Comparison of ENCODE assay signal across 28 mouse cellular contexts in genomic region chr11:38069635-38070034, GRCm38 (mm10).
A peak's percentile ranks its signal among the peaks of the same experiment; 100 is the strongest.
DNase-seq lines count a peak whose midpoint lies in the region; ATAC-seq and TF ChIP-seq lines count a peak whose summit lies in the region.
"Had no signal": no experiment of that assay in that cellular context is flagged by ENCODE, and none has a peak within 500 bp of the region (broad histone marks: within the 10 kb centered on the region; RNA-seq: fewer than 3 reads in every experiment).

No protein-coding gene starts in this region.

- H3K4me1 ChIP-seq in forebrain, postnatal 0 days (ENCODE audit: insufficient read depth): no peaks in the 10 kb centered on the region
- no peaks in the 10 kb centered on the region for H3K4me1 ChIP-seq in forebrain, embryonic 14.5 days (ENCODE audit: control insufficient read depth, insufficient read depth, low read length)
- no peaks in the 10 kb centered on the region for H3K4me1 ChIP-seq in heart, embryonic 12.5 days (replicated peaks)
- H3K4me1 ChIP-seq: embryonic facial prominence, embryonic 13.5 days; embryonic facial prominence, embryonic 15.5 days; forebrain, embryonic 15.5 days had no signal

- no peaks in the 10 kb centered on the region for H3K36me3 ChIP-seq in forebrain, postnatal 0 days (ENCODE audit: insufficient read depth)
- no peaks in the 10 kb centered on the region for H3K36me3 ChIP-seq in forebrain, embryonic 14.5 days (ENCODE audit: control insufficient read depth, insufficient read depth, low read length)
- H3K36me3 ChIP-seq in heart, embryonic 12.5 days: no peaks in the 10 kb centered on the region
- H3K36me3 ChIP-seq: embryonic facial prominence, embryonic 13.5 days; embryonic facial prominence, embryonic 15.5 days; forebrain, embryonic 10.5 days; forebrain, embryonic 12.5 days; forebrain, embryonic 15.5 days; G1E had no signal

- TF ChIP-seq CTCF in forebrain, postnatal 0 days (IDR thresholded peaks at IDR 0.05; ENCODE audit: low read depth): no peak
- no peak for TF ChIP-seq CTCF in layer of hippocampus, adult 2 months (conservative IDR thresholded peaks at IDR 0.05)

- H3K27me3 ChIP-seq in forebrain, postnatal 0 days (ENCODE audit: insufficient read depth, low read length): no peaks in the 10 kb centered on the region
- no peaks in the 10 kb centered on the region for H3K27me3 ChIP-seq in forebrain, embryonic 14.5 days (replicated peaks; ENCODE audit: control insufficient read depth, insufficient read depth, low read length)
- no peaks in the 10 kb centered on the region for H3K27me3 ChIP-seq in heart, embryonic 12.5 days (replicated peaks)
- H3K27me3 ChIP-seq: CH12.LX; embryonic facial prominence, embryonic 13.5 days; embryonic facial prominence, embryonic 15.5 days; forebrain, embryonic 12.5 days; forebrain, embryonic 15.5 days; Patski had no signal

- WGBS in forebrain, postnatal 0 days: 45% methylated on average over 4 of the region's 4 CpGs
- 60% methylated on average over 4 of the region's 4 CpGs for WGBS in forebrain, embryonic 14.5 days
- 58% methylated on average over 4 of the region's 4 CpGs for whole genome bisulfite sequencing in heart, embryonic 12.5 days

- no peak overlapping the region for H3K27ac ChIP-seq in forebrain, postnatal 0 days (ENCODE audit: low read depth, low read length)
- no peak overlapping the region for H3K27ac ChIP-seq in forebrain, embryonic 14.5 days (ENCODE audit: low read depth, low read length)
- H3K27ac ChIP-seq in layer of hippocampus, adult 2 months: peak overlapping the region; percentile 71
- H3K27ac ChIP-seq in heart, embryonic 12.5 days (ENCODE audit: poor library complexity, severe bottlenecking): no peak overlapping the region
- H3K27ac ChIP-seq: embryonic facial prominence, embryonic 13.5 days; embryonic facial prominence, embryonic 15.5 days; forebrain, embryonic 10.5 days; forebrain, embryonic 12.5 days; forebrain, embryonic 15.5 days had no signal

- H3K4me3 ChIP-seq in forebrain, postnatal 0 days (ENCODE audit: low read depth, low read length): no peak overlapping the region
- no peak overlapping the region for H3K4me3 ChIP-seq in forebrain, embryonic 14.5 days (ENCODE audit: low read depth, low read length)
- H3K4me3 ChIP-seq in layer of hippocampus, adult 2 months: no peak overlapping the region
- H3K4me3 ChIP-seq in heart, embryonic 12.5 days: no peak overlapping the region
- H3K4me3 ChIP-seq: embryonic facial prominence, embryonic 13.5 days; embryonic facial prominence, embryonic 15.5 days; erythroblast, embryonic 14.5 days; forebrain, embryonic 10.5 days; forebrain, embryonic 12.5 days; forebrain, embryonic 15.5 days had no signal

- no peak overlapping the region for H3K4me2 ChIP-seq in forebrain, postnatal 0 days (ENCODE audit: low read depth)
- H3K4me2 ChIP-seq in forebrain, embryonic 14.5 days (ENCODE audit: low read length): no peak overlapping the region
- no peak overlapping the region for H3K4me2 ChIP-seq in heart, embryonic 12.5 days
- H3K4me2 ChIP-seq: embryonic facial prominence, embryonic 13.5 days; embryonic facial prominence, embryonic 15.5 days; forebrain, embryonic 12.5 days; forebrain, embryonic 15.5 days had no signal

- peak; percentile 66 for ATAC-seq in forebrain, postnatal 0 days
- ATAC-seq in forebrain, embryonic 14.5 days: no peak
- ATAC-seq in heart, embryonic 12.5 days (ENCODE audit: insufficient number of reproducible peaks, low FRiP score): no peak
- ATAC-seq: activated CD4-positive, CD25-positive, alpha-beta regulatory T cell, adult 4 months; CD4-positive, CD25-positive, alpha-beta regulatory T cell, adult 4 months; forebrain, embryonic 15.5 days; Patski had no signal

- H3K9me3 ChIP-seq in forebrain, postnatal 0 days (ENCODE audit: low read length): no peaks in the 10 kb centered on the region
- no peaks in the 10 kb centered on the region for H3K9me3 ChIP-seq in forebrain, embryonic 14.5 days (replicated peaks; ENCODE audit: control insufficient read depth, low read length)
- H3K9me3 ChIP-seq in heart, embryonic 12.5 days (replicated peaks): no peaks in the 10 kb centered on the region
- H3K9me3 ChIP-seq: embryonic facial prominence, embryonic 13.5 days; embryonic facial prominence, embryonic 15.5 days; forebrain, embryonic 10.5 days; forebrain, embryonic 12.5 days; forebrain, embryonic 15.5 days; G1E had no signal

- DNase-seq in forebrain, postnatal 0 days: peak; percentile 34
- DNase-seq in forebrain, embryonic 14.5 days (ENCODE audit: low spot score): no peak
- peak in 1 of 2 experiments; percentile 16 for DNase-seq in layer of hippocampus, adult 2 months (ENCODE audit: low spot score in 2 of 2)
- DNase-seq in layer of hippocampus, postnatal 14 days (ENCODE audit: low spot score in 2 of 2): no peak
- peak; percentile 32 for DNase-seq in brain, adult 2 months (ENCODE audit: low read depth, low spot score)
- DNase-seq: adrenal gland, adult 8-10 months; adrenal gland, postnatal 14 days; adrenal gland, postnatal 36 days; B cell, adult 2 months; cerebellum, adult 11 months; cerebellum, adult 18-20 months; cerebellum, adult 8-10 months; cerebellum, adult 9-11 months; cerebellum, postnatal 14 days; cerebellum, postnatal 36 days; embryo, embryonic 11 days had no signal

- H3K9ac ChIP-seq in forebrain, postnatal 0 days: no peak overlapping the region
- H3K9ac ChIP-seq in forebrain, embryonic 14.5 days (ENCODE audit: low read length): no peak overlapping the region
- no peak overlapping the region for H3K9ac ChIP-seq in heart, embryonic 12.5 days
- H3K9ac ChIP-seq: embryonic facial prominence, embryonic 13.5 days; embryonic facial prominence, embryonic 15.5 days; forebrain, embryonic 12.5 days; forebrain, embryonic 15.5 days had no signal

Comparison
In these comparisons a context has a peak if more than half of its experiments do, and no peak if none do; other contexts are left out.
1. DNase-seq: peak in forebrain, postnatal 0 days (single experiment) and brain, adult 2 months (single experiment); none in forebrain, embryonic 14.5 days (single experiment) and layer of hippocampus, postnatal 14 days (0 of 2).